23 mouse cellular contexts compared by ENCODE assay signal in the genomic region with DNA sequence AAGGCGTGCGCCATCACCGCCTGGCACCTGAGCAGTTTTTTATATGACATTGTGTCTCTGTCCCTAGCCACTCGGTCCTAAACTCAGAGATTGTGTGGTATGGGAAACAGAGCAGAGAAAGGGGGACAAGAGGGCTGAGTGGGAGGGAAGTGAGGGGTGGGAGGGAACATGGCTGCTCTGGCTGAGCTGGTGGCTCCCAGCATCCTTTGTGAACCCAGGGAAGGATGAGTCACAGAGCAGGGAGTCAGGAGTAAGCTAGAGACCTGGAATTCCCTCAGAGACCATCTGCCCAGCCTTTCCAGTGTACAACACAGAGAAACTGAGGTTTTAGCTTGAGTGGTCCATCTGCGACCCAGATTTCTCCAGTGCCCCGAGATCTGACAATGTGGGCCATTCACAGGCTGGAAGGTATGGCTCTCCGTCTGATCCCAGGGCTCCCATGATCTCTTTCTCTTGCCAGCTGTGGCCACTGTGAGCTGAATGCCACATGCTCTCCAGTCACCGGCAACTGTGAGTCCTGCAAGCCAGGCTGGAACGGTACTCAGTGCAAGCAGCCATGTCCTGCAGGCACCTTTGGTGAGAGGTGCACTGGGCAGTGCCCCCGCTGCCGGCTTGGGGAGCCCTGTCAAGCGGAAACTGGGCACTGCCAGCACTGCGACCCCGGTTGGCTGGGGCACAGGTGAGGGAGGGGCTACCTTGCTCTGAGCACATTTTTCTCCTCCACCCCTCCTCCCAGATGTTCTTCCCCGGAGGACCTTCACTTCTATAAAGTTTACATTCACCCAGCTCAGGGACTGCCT. TPM values are rescaled to one million over a fixed set of nuclear protein-coding genes. Genes with fewer than 3 reads are reported as not detected.
A peak's percentile ranks its signal among the peaks of the same experiment; 100 is the strongest.
DNase-seq lines count a peak whose midpoint lies in the region; ATAC-seq and TF ChIP-seq lines count a peak whose summit lies in the region.
"Had no signal": no experiment of that assay in that cellular context is flagged by ENCODE, and none has a peak within 500 bp of the region (broad histone marks: within the 10 kb centered on the region; RNA-seq: fewer than 3 reads in every experiment).

No protein-coding gene starts in this region.

- H3K4me1 ChIP-seq in heart, embryonic 10.5 days = 0 out of 2 replicates have a peak, but pooled peaks cover 4% of the 10 kb centered on the region
- no peaks in the 10 kb centered on the region for H3K4me1 ChIP-seq in heart, embryonic 11.5 days (ENCODE audit: control insufficient read depth, insufficient read depth, low read length)
- H3K4me1 ChIP-seq in liver, embryonic 11.5 days (replicated peaks; ENCODE audit: control insufficient read depth, insufficient read depth, low read length) = no peaks in the 10 kb centered on the region
- H3K4me1 ChIP-seq: hindbrain, embryonic 13.5 days; intestine, embryonic 15.5 days; neural tube, embryonic 15.5 days had no signal

- H3K27ac ChIP-seq in heart, embryonic 10.5 days = 0 out of 2 replicates have a peak overlapping the region, but pooled peaks have one; percentile 47
- no peak overlapping the region for H3K27ac ChIP-seq in heart, embryonic 11.5 days (ENCODE audit: low read depth, low read length)
- no peak overlapping the region for H3K27ac ChIP-seq in liver, embryonic 11.5 days (ENCODE audit: low read depth, low read length)
- no peak overlapping the region for H3K27ac ChIP-seq in left cerebral cortex, adult 2 months
- H3K27ac ChIP-seq: hindbrain, embryonic 13.5 days; intestine, embryonic 15.5 days; neural tube, embryonic 15.5 days had no signal

- no peaks in the 10 kb centered on the region for H3K9me3 ChIP-seq in heart, embryonic 10.5 days
- no peaks in the 10 kb centered on the region for H3K9me3 ChIP-seq in heart, embryonic 11.5 days (replicated peaks; ENCODE audit: control insufficient read depth, low read length)
- H3K9me3 ChIP-seq in liver, embryonic 11.5 days (ENCODE audit: control insufficient read depth, low read length) = no peaks in the 10 kb centered on the region
- H3K9me3 ChIP-seq: hindbrain, embryonic 13.5 days; intestine, embryonic 15.5 days; megakaryocyte, embryonic 14.5 days; neural tube, embryonic 15.5 days had no signal

- no peak overlapping the region for H3K9ac ChIP-seq in heart, embryonic 11.5 days (ENCODE audit: low read depth, low read length)
- H3K9ac ChIP-seq in liver, embryonic 11.5 days (ENCODE audit: low read depth, low read length) = no peak overlapping the region
- H3K9ac ChIP-seq: hindbrain, embryonic 13.5 days; intestine, embryonic 15.5 days; liver, postnatal 0 days; neural tube, embryonic 15.5 days had no signal

- no peak for TF ChIP-seq CTCF in left cerebral cortex, adult 2 months (IDR thresholded peaks at IDR 0.05)

- peaks cover 14% of the 10 kb centered on the region for H3K36me3 ChIP-seq in heart, embryonic 10.5 days
- H3K36me3 ChIP-seq in heart, embryonic 11.5 days (ENCODE audit: control insufficient read depth, insufficient read depth, low read length) = no peaks in the 10 kb centered on the region
- H3K36me3 ChIP-seq in liver, embryonic 11.5 days (ENCODE audit: control insufficient read depth, insufficient read depth, low read length) = no peaks in the 10 kb centered on the region; the same call in 1 of the 2 replicates
- H3K36me3 ChIP-seq: hindbrain, embryonic 13.5 days; intestine, embryonic 15.5 days; neural tube, embryonic 15.5 days had no signal

- H3K4me2 ChIP-seq in heart, embryonic 11.5 days = no peak overlapping the region
- no peak overlapping the region for H3K4me2 ChIP-seq in liver, embryonic 11.5 days
- H3K4me2 ChIP-seq: hindbrain, embryonic 13.5 days; intestine, embryonic 15.5 days; neural tube, embryonic 15.5 days had no signal

- 74% methylated on average over 15 of the region's 15 CpGs for WGBS in heart, embryonic 10.5 days
- 76% methylated on average over 15 of the region's 15 CpGs for WGBS in heart, embryonic 11.5 days (ENCODE audit: insufficient replicate concordance)
- WGBS in liver, embryonic 11.5 days = 81% methylated on average over 15 of the region's 15 CpGs

- no peak for DNase-seq in heart, embryonic 10.5 days (ENCODE audit: low spot score)
- peak; percentile 42 for DNase-seq in kidney, postnatal 14 days
- no peak for DNase-seq in kidney, adult 8-10 months
- DNase-seq in brain, adult 2 months (ENCODE audit: low read depth, low spot score) = peak; percentile 71
- peak; percentile 54 for DNase-seq in retina, postnatal 1 day
- no peak for DNase-seq in liver, embryonic 11.5 days (ENCODE audit: low spot score)
- no peak for DNase-seq in left cerebral cortex, adult 2 months (ENCODE audit: extremely low spot score in 1 of 2, low spot score in 2 of 2)
- DNase-seq: adrenal gland, postnatal 14 days; B cell, adult 2 months; cerebellum, adult 11 months; gastrocnemius, postnatal 14 days; heart, postnatal 14 days; liver; liver, postnatal 0 days; lung, postnatal 10 days; midbrain, embryonic 14.5 days; right cerebral cortex, postnatal 4 days; thymus, postnatal 14 days had no signal

- ATAC-seq in heart, embryonic 11.5 days (replicated peaks; ENCODE audit: insufficient number of reproducible peaks, low FRiP score, low TSS enrichment) = no peak
- no peak for ATAC-seq in liver, embryonic 11.5 days (replicated peaks; ENCODE audit: low FRiP score)
- ATAC-seq: intestine, embryonic 15.5 days; liver, postnatal 0 days had no signal

- no peak overlapping the region for H3K4me3 ChIP-seq in heart, embryonic 10.5 days
- H3K4me3 ChIP-seq in heart, embryonic 11.5 days (ENCODE audit: low read depth, low read length) = no peak overlapping the region
- no peak overlapping the region for H3K4me3 ChIP-seq in liver, embryonic 11.5 days (ENCODE audit: low read depth, low read length)
- no peak overlapping the region for H3K4me3 ChIP-seq in left cerebral cortex, adult 2 months
- H3K4me3 ChIP-seq: hindbrain, embryonic 13.5 days; intestine, embryonic 15.5 days; megakaryocyte, embryonic 14.5 days; neural tube, embryonic 15.5 days had no signal

- peaks cover 6% of the 10 kb centered on the region; the same call in 1 of the 2 replicates for H3K27me3 ChIP-seq in heart, embryonic 10.5 days (ENCODE audit: insufficient read depth, poor library complexity, severe bottlenecking)
- peaks cover 3% of the 10 kb centered on the region; the same call in 1 of the 2 replicates for H3K27me3 ChIP-seq in heart, embryonic 11.5 days (ENCODE audit: control insufficient read depth, insufficient read depth, low read length)
- no peaks in the 10 kb centered on the region for H3K27me3 ChIP-seq in liver, embryonic 11.5 days (replicated peaks; ENCODE audit: control insufficient read depth, insufficient read depth, low read length)
- H3K27me3 ChIP-seq: intestine, embryonic 15.5 days; neural tube, embryonic 15.5 days had no signal

- intact Hi-C loops in left cerebral cortex, adult 2 months (cut with DNase I) = loop anchor here (10.0 kb wide), 1 partner anchor 575 kb away; no protein-coding TSS in a partner anchor

RNA-seq across cellular contexts. Expression of a gene that starts 6.7 kb away (rescaled TPM):
- polyA plus RNA-seq in heart, embryonic 10.5 days (2016; fragmentation: Nextera tagmentation; extraction: Ambion mirVana) = 13.6 and 15.8 TPM in 2 replicates
- polyA plus RNA-seq in heart, embryonic 11.5 days (2014; fragmentation: Nextera tagmentation; extraction: Ambion mirVana) = 7.6 and 8.7 TPM in 2 replicates
- 7.0 and 7.8 TPM in 2 replicates for polyA plus RNA-seq in liver, embryonic 11.5 days (2014; fragmentation: Nextera tagmentation; extraction: Ambion mirVana)
- total RNA-seq in left cerebral cortex, adult 2 months (2021) = 1 to 10 TPM; 1.3 to 1.6 TPM

RNA-seq across cellular contexts. Expression of a gene that starts 10.1 kb away (rescaled TPM):
- polyA plus RNA-seq in heart, embryonic 10.5 days (2016; fragmentation: Nextera tagmentation; extraction: Ambion mirVana) = 0.76 and 0.78 TPM in 2 replicates
- 0.94 and 2.0 TPM in 2 replicates for polyA plus RNA-seq in heart, embryonic 11.5 days (2014; fragmentation: Nextera tagmentation; extraction: Ambion mirVana)
- polyA plus RNA-seq in liver, embryonic 11.5 days (2014; fragmentation: Nextera tagmentation; extraction: Ambion mirVana) = 1.2 and 1.5 TPM in 2 replicates
- total RNA-seq in left cerebral cortex, adult 2 months (2021) = 1 to 10 TPM in 1 of 2 experiments, under 1 TPM in 1; 0.91 to 1.4 TPM

RNA-seq across cellular contexts. Expression of a gene that starts 11.5 kb away (rescaled TPM):
- 5.5 and 6.4 TPM in 2 replicates for polyA plus RNA-seq in heart, embryonic 10.5 days (2016; fragmentation: Nextera tagmentation; extraction: Ambion mirVana)
- polyA plus RNA-seq in heart, embryonic 11.5 days (2014; fragmentation: Nextera tagmentation; extraction: Ambion mirVana) = 2.7 and 4.2 TPM in 2 replicates
- polyA plus RNA-seq in liver, embryonic 11.5 days (2014; fragmentation: Nextera tagmentation; extraction: Ambion mirVana) = 5.5 and 7.8 TPM in 2 replicates
- total RNA-seq in left cerebral cortex, adult 2 months (2021) = 10 to 100 TPM; 56.7 to 57.0 TPM

RNA-seq across cellular contexts. Expression of a gene that starts 33.4 kb away (rescaled TPM):
- polyA plus RNA-seq in heart, embryonic 10.5 days (2016; fragmentation: Nextera tagmentation; extraction: Ambion mirVana) = 49.2 and 53.7 TPM in 2 replicates
- 56.1 and 62.1 TPM in 2 replicates for polyA plus RNA-seq in heart, embryonic 11.5 days (2014; fragmentation: Nextera tagmentation; extraction: Ambion mirVana)
- polyA plus RNA-seq in liver, embryonic 11.5 days (2014; fragmentation: Nextera tagmentation; extraction: Ambion mirVana) = 105 and 119 TPM in 2 replicates
- total RNA-seq in left cerebral cortex, adult 2 months (2021) = 100 to 1,000 TPM; 133 to 138 TPM

RNA-seq across cellular contexts. Expression of a gene that starts 58.5 kb away (rescaled TPM):
- 12.8 and 21.3 TPM in 2 replicates for polyA plus RNA-seq in heart, embryonic 10.5 days (2016; fragmentation: Nextera tagmentation; extraction: Ambion mirVana)
- polyA plus RNA-seq in heart, embryonic 11.5 days (2014; fragmentation: Nextera tagmentation; extraction: Ambion mirVana) = 14.4 and 16.1 TPM in 2 replicates
- 29.8 and 33.0 TPM in 2 replicates for polyA plus RNA-seq in liver, embryonic 11.5 days (2014; fragmentation: Nextera tagmentation; extraction: Ambion mirVana)
- under 1 TPM; 0.51 to 0.66 TPM for total RNA-seq in left cerebral cortex, adult 2 months (2021)

Comparison
In these comparisons a context has a peak if more than half of its experiments do, and no peak if none do; other contexts are left out.
1. DNase-seq: peak in kidney, postnatal 14 days (single experiment), brain, adult 2 months (single experiment) and retina, postnatal 1 day (single experiment); none in heart, embryonic 10.5 days (single experiment), kidney, adult 8-10 months (0 of 2), liver, embryonic 11.5 days (single experiment) and left cerebral cortex, adult 2 months (0 of 2).